Mouse (Mus musculus) liver, adult 2 months (tissue): ENCODE measurements around the gene Tmem45a2.

Experiments
- CTCF ChIP-seq: fragments of 200-500 bp; IDR thresholded peaks from 2 replicates; pipeline ENCODE4 v1.5.1; 2011; ENCODE audit warnings: low read depth, low read length, control low read depth
- POLR2A ChIP-seq: fragments of 200-500 bp; IDR thresholded peaks from 2 replicates; pipeline ENCODE4 v1.6.1; 2011; ENCODE audit warnings: low read length, control low read depth; ENCODE audit not compliant: insufficient read depth; ENCODE audit errors: extremely low read depth

- TF ChIP-seq CTCF: no peak
- TF ChIP-seq POLR2A: no peak
Measured at GRCm38 (mm10) chr16:57038600-57038999, 32.6 kb downstream of the Tmem45a2 start.
